Comparison of ENCODE assay signal across 12 mouse cellular contexts in genomic region chr3:15243584-15243983, GRCm38 (mm10).
"Had no signal": no experiment of that assay in that cellular context is flagged by ENCODE, and none has a peak within 500 bp of the region (broad histone marks: within the 10 kb centered on the region; RNA-seq: fewer than 3 reads in every experiment).

No protein-coding gene starts in this region.

- H3K36me3 ChIP-seq: limb, embryonic 10.5 days; liver, embryonic 15.5 days; midbrain, embryonic 13.5 days; neural tube, embryonic 15.5 days had no signal

- H3K9me3 ChIP-seq: limb, embryonic 10.5 days; liver, embryonic 15.5 days; midbrain, embryonic 13.5 days; neural tube, embryonic 15.5 days had no signal

- H3K27me3 ChIP-seq: liver, embryonic 15.5 days; midbrain, embryonic 13.5 days; neural tube, embryonic 15.5 days had no signal

- H3K4me3 ChIP-seq: limb, embryonic 10.5 days; liver, embryonic 15.5 days; midbrain, embryonic 13.5 days; myocyte; neural tube, embryonic 15.5 days had no signal

- H3K4me1 ChIP-seq: limb, embryonic 10.5 days; liver, embryonic 15.5 days; midbrain, embryonic 13.5 days; neural tube, embryonic 15.5 days had no signal

- DNase-seq: kidney, adult 11 months; kidney, adult 9 months; kidney, postnatal 36 days; thymus, postnatal 4 days had no signal

- H3K27ac ChIP-seq: kidney, postnatal 0 days; limb, embryonic 10.5 days; liver, embryonic 15.5 days; macrophage; midbrain, embryonic 13.5 days; neural tube, embryonic 15.5 days; stomach, postnatal 0 days had no signal

- ATAC-seq: midbrain, embryonic 13.5 days had no signal
